In the genomic region with DNA sequence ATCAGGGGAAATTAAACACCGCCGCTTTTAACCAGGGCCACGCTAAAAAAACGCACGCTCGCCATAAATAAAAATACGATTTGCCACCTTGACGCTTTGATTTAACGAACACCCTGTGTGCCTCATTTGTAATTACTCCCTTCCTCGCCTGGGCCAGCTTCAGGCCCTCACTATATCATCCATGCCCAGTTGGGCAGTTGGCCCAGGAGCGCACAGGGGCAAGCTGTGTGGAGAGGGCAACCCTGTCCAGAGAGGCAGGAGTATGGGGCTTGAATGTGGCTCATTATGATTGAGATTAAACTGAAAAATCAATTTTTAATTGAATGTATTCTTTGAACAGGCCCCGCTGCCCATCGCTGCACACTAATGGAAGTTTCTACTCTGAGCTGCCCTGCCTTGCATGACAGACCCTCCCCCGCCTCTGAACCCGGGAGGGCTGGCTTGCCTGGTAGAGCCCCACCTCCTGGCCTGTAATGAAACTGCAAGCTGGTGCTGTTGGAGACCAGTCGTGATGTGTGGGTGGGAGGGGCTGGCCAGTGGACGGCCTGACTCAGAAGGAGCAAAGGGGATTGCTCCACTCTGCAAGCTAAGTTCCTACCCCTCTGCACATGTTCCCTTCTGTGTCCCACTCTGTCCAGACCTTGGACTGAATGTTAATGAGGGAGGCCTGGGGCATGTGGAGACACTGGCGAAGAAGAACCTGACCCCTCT, we compare ENCODE assay signal across 8 mouse cellular contexts. TPM values are rescaled to one million over a fixed set of nuclear protein-coding genes. Genes with fewer than 3 reads are reported as not detected.
DNase-seq lines count a peak whose midpoint lies in the region; ATAC-seq and TF ChIP-seq lines count a peak whose summit lies in the region.

No protein-coding gene starts in this region.

- TF ChIP-seq CTCF in heart, adult 2 months (IDR thresholded peaks at IDR 0.05), result peak; percentile 57

- H3K27ac ChIP-seq in heart, adult 2 months, result no peak overlapping the region
- H3K27ac ChIP-seq in forebrain, embryonic 14.5 days (ENCODE audit: low read depth, low read length), result no peak overlapping the region

- intact Hi-C loops in heart, adult 2 months (cut with DNase I), result loop anchor here (1.0 kb wide), 1 partner anchor 33 kb away; no protein-coding TSS in a partner anchor

- 37% methylated on average over 18 of the region's 18 CpGs for WGBS in heart, adult 2 months
- WGBS in forebrain, embryonic 14.5 days, result 33% methylated on average over 18 of the region's 18 CpGs

- H3K9ac ChIP-seq in heart, adult 2 months (ENCODE audit: low read depth, low read length), result no peak overlapping the region
- H3K9ac ChIP-seq in forebrain, embryonic 14.5 days (ENCODE audit: low read length), result no peak overlapping the region; the same call in 1 of the 2 replicates

- H3K9me3 ChIP-seq in forebrain, embryonic 14.5 days (replicated peaks; ENCODE audit: control insufficient read depth, low read length), result no peaks in the 10 kb centered on the region

- H3K4me1 ChIP-seq in heart, adult 2 months (ENCODE audit: control insufficient read depth, insufficient read depth, low read length), result no peaks in the 10 kb centered on the region
- peaks cover 10% of the 10 kb centered on the region; the same call in 1 of the 2 replicates for H3K4me1 ChIP-seq in forebrain, embryonic 14.5 days (ENCODE audit: control insufficient read depth, insufficient read depth, low read length)

- TF ChIP-seq EP300 in heart, adult 2 months (IDR thresholded peaks at IDR 0.05; ENCODE audit: insufficient read depth, low read depth, low read length), result no peak

- H3K36me3 ChIP-seq in heart, adult 2 months (ENCODE audit: control insufficient read depth, insufficient read depth, low read length), result no peaks in the 10 kb centered on the region
- H3K36me3 ChIP-seq in forebrain, embryonic 14.5 days (ENCODE audit: control insufficient read depth, insufficient read depth, low read length), result no peaks in the 10 kb centered on the region

- H3K79me2 ChIP-seq in heart, adult 2 months (replicated peaks; ENCODE audit: control insufficient read depth, insufficient read depth, low read length), result no peaks in the 10 kb centered on the region

- DNase-seq in heart, adult 2 months, result no peak
- DNase-seq in heart, adult 11 months, result no peak
- DNase-seq in urinary bladder, postnatal 14 days (ENCODE audit: low spot score), result peak; percentile 19
- no peak for DNase-seq in urinary bladder, adult 18-20 months (ENCODE audit: low spot score in 2 of 2)
- peak; percentile 60 for DNase-seq in forebrain, embryonic 14.5 days (ENCODE audit: low spot score)
- DNase-seq in kidney, postnatal 4 days, result peak; percentile 86 to 92
- DNase-seq in retina, embryonic 14.5 days (ENCODE audit: low spot score), result peak; percentile 81

- H3K4me2 ChIP-seq in forebrain, embryonic 14.5 days (ENCODE audit: low read length), result no peak overlapping the region

- no peak for TF ChIP-seq POLR2A in heart, adult 2 months (IDR thresholded peaks at IDR 0.05; ENCODE audit: insufficient read depth, low read depth, low read length)

- no peak for ATAC-seq in forebrain, embryonic 14.5 days
- ATAC-seq in inflammation-experienced regulatory T-cells, adult 6 months, result no peak

- H3K27me3 ChIP-seq in heart, adult 2 months (ENCODE audit: control insufficient read depth, insufficient read depth, low read length), result no peaks in the 10 kb centered on the region
- no peaks in the 10 kb centered on the region for H3K27me3 ChIP-seq in forebrain, embryonic 14.5 days (replicated peaks; ENCODE audit: control insufficient read depth, insufficient read depth, low read length)

- no peak overlapping the region for H3K4me3 ChIP-seq in heart, adult 2 months
- no peak overlapping the region for H3K4me3 ChIP-seq in forebrain, embryonic 14.5 days (ENCODE audit: low read depth, low read length)

RNA-seq across cellular contexts. Expression of a gene that starts 57.9 kb away (rescaled TPM):
- 1 to 10 TPM; 4.4 to 5.4 TPM for total RNA-seq in heart, adult 2 months (2021)
- polyA plus RNA-seq in heart, adult 2 months (2012; rRNA removed), result 5.2 and 7.3 TPM in 2 replicates
- 3.9 and 4.9 TPM in 2 replicates for polyA plus RNA-seq in forebrain, embryonic 14.5 days (2014; fragmentation: Nextera tagmentation; extraction: Ambion mirVana)
- polyA plus RNA-seq in inflammation-experienced regulatory T-cells, adult 6 months (2017; shearing (Covaris generic)), result 1 to 10 TPM; 1.7 to 1.9 (median 1.9) TPM

Comparison
In these comparisons a context has a peak if more than half of its experiments do, and no peak if none do; other contexts are left out.
1. DNase-seq: peak in urinary bladder, postnatal 14 days (single experiment), forebrain, embryonic 14.5 days (single experiment), kidney, postnatal 4 days (2 of 2) and retina, embryonic 14.5 days (single experiment); none in heart, adult 2 months (0 of 2), heart, adult 11 months (single experiment) and urinary bladder, adult 18-20 months (0 of 2).